Mouse (Mus musculus): ENCODE results near the gene Lypd3. TPM values are rescaled to one million over a fixed set of nuclear protein-coding genes. Genes with fewer than 3 reads are reported as not detected.
A peak's percentile ranks its signal among the peaks of the same experiment; 100 is the strongest.
"Not testable (repeated sequence)": the region's sequence is repeated elsewhere in the genome, so short reads cannot be mapped to it uniquely, and the experiment has no call there.

Lypd3 gene
- polyA plus RNA-seq, 1 experiment, result 0.08 TPM

GRCm38 (mm10) chr7:24614816-24615215, 21.5 kb upstream of the Lypd3 start:
- DNase-seq, result no peak
- 79% methylated on average over 13 of the region's 13 CpGs for WGBS
- Histone ChIP-seq H3K4me1 (ENCODE audit: control insufficient read depth, insufficient read depth, low read length) (peaks cover 4% of the 10 kb centered on the region; the same call in 1 of the 2 replicates), H3K27ac (ENCODE audit: insufficient read depth, low read length) (no peak overlapping the region), H3K27me3 (ENCODE audit: control insufficient read depth, insufficient read depth, low read length) (peaks cover 9% of the 10 kb centered on the region; the same call in 1 of the 2 replicates), H3K4me3 (replicated peaks; ENCODE audit: insufficient read depth, low read depth, low read length) (no peak overlapping the region)
- no peak for TF ChIP-seq CTCF (IDR thresholded peaks at IDR 0.05; ENCODE audit: borderline replicate concordance, insufficient read depth, low read depth, low read length)
- TF ChIP-seq POLR2A (IDR thresholded peaks at IDR 0.05; ENCODE audit: borderline replicate concordance, insufficient read depth, low read length), result no peak

DNA sequence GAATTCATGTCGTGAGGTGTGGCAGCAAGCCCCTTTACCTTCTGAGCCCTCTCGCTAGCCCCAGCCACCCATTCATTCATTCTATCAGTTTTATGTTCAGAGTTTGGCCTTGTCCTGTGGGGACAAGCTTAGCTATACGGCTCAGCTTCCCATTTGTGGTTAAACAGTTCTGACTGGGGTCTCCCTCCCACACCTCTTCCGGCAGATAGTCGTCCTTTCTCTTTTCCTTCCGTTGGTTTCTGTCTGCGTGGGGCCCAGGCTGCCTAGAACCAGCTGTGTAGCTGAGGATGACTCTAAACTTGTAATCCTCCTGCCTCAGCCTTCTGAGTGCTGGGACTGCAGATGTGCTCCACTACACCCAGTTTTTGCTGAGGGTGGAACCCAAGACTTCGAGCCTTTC, 18.6 kb upstream of the Lypd3 start:
- 83% methylated on average over 8 of the region's 8 CpGs for whole genome bisulfite sequencing
- no peaks in the 10 kb centered on the region for H3K4me1 ChIP-seq (ENCODE audit: control insufficient read depth, insufficient read depth, low read length)
- H3K27ac ChIP-seq (ENCODE audit: insufficient read depth, low read length), result no peak overlapping the region
- no peak for DNase-seq
- H3K27me3 ChIP-seq (ENCODE audit: control insufficient read depth, insufficient read depth, low read length), result no peaks in the 10 kb centered on the region
- no peak overlapping the region for H3K4me3 ChIP-seq (replicated peaks; ENCODE audit: insufficient read depth, low read depth, low read length)
- TF ChIP-seq CTCF (IDR thresholded peaks at IDR 0.05; ENCODE audit: borderline replicate concordance, insufficient read depth, low read depth, low read length) (no peak), POLR2A (IDR thresholded peaks at IDR 0.05; ENCODE audit: borderline replicate concordance, insufficient read depth, low read length) (no peak)

GRCm38 (mm10) chr7:24618374-24618773, 18.0 kb upstream of the Lypd3 start:
- not testable (repeated sequence) for H3K4me1 ChIP-seq (ENCODE audit: control insufficient read depth, insufficient read depth, low read length); H3K4me3 ChIP-seq (replicated peaks; ENCODE audit: insufficient read depth, low read depth, low read length); H3K27ac ChIP-seq (ENCODE audit: insufficient read depth, low read length); H3K27me3 ChIP-seq (ENCODE audit: control insufficient read depth, insufficient read depth, low read length); DNase-seq
- 89% methylated on average over 8 of the region's 8 CpGs for WGBS

DNA sequence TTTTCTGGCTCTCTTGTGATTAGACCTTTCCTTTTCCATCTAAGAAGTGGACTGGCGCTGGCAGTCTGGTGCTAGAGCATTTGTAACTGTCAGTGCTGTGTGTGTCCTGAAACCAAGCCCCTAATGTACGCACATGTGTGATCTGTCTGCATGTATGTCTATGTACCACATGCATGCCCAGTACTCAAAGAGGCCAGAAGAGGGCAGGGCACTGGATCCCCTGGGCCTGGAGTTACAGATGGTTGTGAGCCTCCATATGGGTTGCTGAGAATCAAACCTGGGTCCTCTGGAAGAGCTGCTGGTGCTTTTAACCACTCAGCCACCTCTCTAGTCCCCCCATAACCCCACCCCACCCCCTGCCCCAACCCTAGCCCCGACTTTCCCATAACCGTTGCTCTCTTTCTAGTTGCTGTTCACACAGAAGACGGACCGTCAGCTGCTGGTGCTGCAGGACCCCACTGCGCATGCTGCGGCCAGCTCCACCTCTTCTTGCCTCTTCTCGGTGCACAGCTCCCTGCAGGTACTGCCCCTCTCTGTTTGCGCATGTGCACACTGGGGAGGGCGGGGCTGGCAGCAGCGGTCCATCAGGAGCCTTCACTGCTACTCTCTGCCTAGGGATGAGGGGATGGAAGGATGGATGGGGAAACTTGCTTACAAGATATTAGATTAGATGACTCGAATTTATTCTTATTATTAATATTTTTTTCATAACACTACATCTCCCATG, 16.5 kb upstream of the Lypd3 start:
- H3K27me3 ChIP-seq (ENCODE audit: control insufficient read depth, insufficient read depth, low read length), result no peaks in the 10 kb centered on the region
- H3K4me3 ChIP-seq (replicated peaks; ENCODE audit: insufficient read depth, low read depth, low read length), result no peak overlapping the region
- DNase-seq, result no peak
- WGBS, result 53% methylated on average over 13 of the region's 13 CpGs
- no peak overlapping the region for H3K27ac ChIP-seq (ENCODE audit: insufficient read depth, low read length)
- TF ChIP-seq CTCF (IDR thresholded peaks at IDR 0.05; ENCODE audit: borderline replicate concordance, insufficient read depth, low read depth, low read length) (no peak), POLR2A (IDR thresholded peaks at IDR 0.05; ENCODE audit: borderline replicate concordance, insufficient read depth, low read length) (no peak)
- H3K4me1 ChIP-seq (ENCODE audit: control insufficient read depth, insufficient read depth, low read length), result no peaks in the 10 kb centered on the region

DNA sequence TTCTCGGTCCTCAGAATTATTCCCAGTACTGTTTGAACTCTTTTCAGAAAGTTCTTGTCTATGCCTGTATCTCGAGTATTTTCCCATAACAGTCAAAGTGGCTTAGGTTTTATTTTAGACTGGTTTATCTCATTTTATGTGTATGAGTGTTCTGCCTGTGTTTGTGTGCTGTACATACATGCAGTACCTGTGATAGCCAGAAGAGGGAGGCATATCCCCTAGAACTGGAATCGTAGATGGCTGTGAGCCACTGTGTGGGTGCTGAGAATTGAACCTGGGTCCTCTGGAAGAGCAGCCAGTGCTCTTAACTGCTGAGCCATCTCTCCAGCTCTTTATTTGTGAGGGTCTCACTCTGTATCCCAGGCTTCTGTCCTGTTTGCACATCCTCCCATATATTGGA, 15.2 kb upstream of the Lypd3 start:
- no peak for DNase-seq
- Histone ChIP-seq H3K27ac (ENCODE audit: insufficient read depth, low read length) (no peak overlapping the region), H3K4me3 (replicated peaks; ENCODE audit: insufficient read depth, low read depth, low read length) (no peak overlapping the region), H3K4me1 (ENCODE audit: control insufficient read depth, insufficient read depth, low read length) (no peaks in the 10 kb centered on the region), H3K27me3 (ENCODE audit: control insufficient read depth, insufficient read depth, low read length) (no peaks in the 10 kb centered on the region)
- TF ChIP-seq CTCF (IDR thresholded peaks at IDR 0.05; ENCODE audit: borderline replicate concordance, insufficient read depth, low read depth, low read length) (no peak), POLR2A (IDR thresholded peaks at IDR 0.05; ENCODE audit: borderline replicate concordance, insufficient read depth, low read length) (no peak)
- WGBS, result 84% methylated on average over 3 of the region's 3 CpGs

GRCm38 (mm10) chr7:24622967-24623366, 13.4 kb upstream of the Lypd3 start:
- TF ChIP-seq POLR2A (IDR thresholded peaks at IDR 0.05; ENCODE audit: borderline replicate concordance, insufficient read depth, low read length) (no peak), CTCF (IDR thresholded peaks at IDR 0.05; ENCODE audit: borderline replicate concordance, insufficient read depth, low read depth, low read length) (no peak)
- no peaks in the 10 kb centered on the region for H3K4me1 ChIP-seq (ENCODE audit: control insufficient read depth, insufficient read depth, low read length)
- DNase-seq, result no peak
- H3K27ac ChIP-seq (ENCODE audit: insufficient read depth, low read length), result no peak overlapping the region
- H3K4me3 ChIP-seq (replicated peaks; ENCODE audit: insufficient read depth, low read depth, low read length), result no peak overlapping the region
- 83% methylated on average over 6 of the region's 6 CpGs for WGBS
- H3K27me3 ChIP-seq (ENCODE audit: control insufficient read depth, insufficient read depth, low read length), result no peaks in the 10 kb centered on the region

DNA sequence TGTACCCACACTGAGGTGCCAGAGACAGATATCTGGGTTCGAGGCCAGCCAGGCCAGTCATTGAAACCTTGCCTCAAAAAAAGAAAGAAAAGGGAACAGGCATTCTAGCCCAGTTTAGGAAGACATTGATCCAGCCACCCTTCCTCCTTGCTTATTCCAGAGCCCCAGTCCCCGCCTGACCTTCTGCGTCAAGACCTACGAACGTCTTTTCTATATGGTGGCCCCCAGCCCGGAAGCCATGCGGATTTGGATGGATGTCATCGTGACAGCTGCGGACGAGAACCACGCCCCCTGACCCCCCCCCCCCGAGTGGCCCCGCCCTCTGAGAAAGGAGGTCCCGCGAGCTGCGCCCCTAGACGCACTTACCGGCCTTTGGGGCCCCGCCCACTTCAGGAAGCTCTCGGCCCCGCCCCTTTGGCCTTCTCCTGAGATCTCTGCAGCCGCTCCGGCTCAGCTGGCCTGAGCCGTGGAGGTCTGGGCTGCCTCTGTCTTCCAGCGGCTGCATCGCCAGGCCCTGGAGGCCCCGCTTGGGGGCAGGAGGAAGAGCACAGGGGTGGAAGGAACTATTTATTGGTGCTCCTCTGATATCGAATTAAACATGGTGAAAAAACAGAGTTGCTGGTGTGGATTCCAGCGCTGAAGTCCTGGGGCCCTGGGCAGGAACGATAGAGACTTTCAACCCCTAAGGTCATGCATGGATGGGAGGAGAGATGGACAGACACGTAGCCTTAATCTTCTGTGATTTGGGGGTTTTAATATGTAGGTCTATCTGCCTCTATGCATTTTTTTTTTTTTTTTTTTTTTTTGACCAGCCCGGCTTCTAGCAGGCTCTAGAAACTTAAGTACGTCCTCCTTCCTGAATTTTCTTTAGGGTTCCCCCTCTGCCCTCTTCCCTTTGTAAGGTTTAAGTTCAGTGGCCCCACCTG, 7.4 kb upstream of the Lypd3 start:
- Histone ChIP-seq H3K27ac (ENCODE audit: insufficient read depth, low read length) (no peak overlapping the region), H3K27me3 (ENCODE audit: control insufficient read depth, insufficient read depth, low read length) (no peaks in the 10 kb centered on the region), H3K4me3 (replicated peaks; ENCODE audit: insufficient read depth, low read depth, low read length) (peak overlapping the region; percentile 1), H3K4me1 (ENCODE audit: control insufficient read depth, insufficient read depth, low read length) (no peaks in the 10 kb centered on the region)
- peak; percentile 36 to 53 for DNase-seq
- 10% methylated on average over 32 of the region's 33 CpGs for WGBS
- TF ChIP-seq CTCF (IDR thresholded peaks at IDR 0.05; ENCODE audit: borderline replicate concordance, insufficient read depth, low read depth, low read length) (no peak), POLR2A (IDR thresholded peaks at IDR 0.05; ENCODE audit: borderline replicate concordance, insufficient read depth, low read length) (no peak)

DNA sequence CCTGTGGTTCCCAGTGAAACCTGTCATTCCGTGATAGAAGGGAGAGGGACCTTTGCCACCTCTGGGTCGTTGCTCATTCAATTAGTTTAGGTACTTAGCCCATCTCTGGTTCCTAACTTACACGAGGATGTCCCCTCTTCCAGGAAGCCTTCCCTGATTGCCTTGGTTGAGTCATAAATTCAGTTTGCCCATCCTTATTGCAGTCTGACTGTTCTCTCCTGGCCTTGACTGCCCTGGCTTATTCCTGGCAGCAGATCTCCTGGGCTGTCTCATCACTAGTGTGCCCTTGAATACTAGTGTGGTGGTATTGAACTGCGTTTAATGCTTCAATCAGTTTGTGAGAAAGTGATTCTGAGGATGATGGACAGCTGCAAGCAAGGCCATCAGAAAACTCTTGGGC, 6.7 kb upstream of the Lypd3 start:
- Histone ChIP-seq H3K4me3 (replicated peaks; ENCODE audit: insufficient read depth, low read depth, low read length) (no peak overlapping the region), H3K4me1 (ENCODE audit: control insufficient read depth, insufficient read depth, low read length) (no peaks in the 10 kb centered on the region), H3K27ac (ENCODE audit: insufficient read depth, low read length) (no peak overlapping the region), H3K27me3 (ENCODE audit: control insufficient read depth, insufficient read depth, low read length) (no peaks in the 10 kb centered on the region)
- TF ChIP-seq POLR2A (IDR thresholded peaks at IDR 0.05; ENCODE audit: borderline replicate concordance, insufficient read depth, low read length), result no peak
- TF ChIP-seq CTCF (IDR thresholded peaks at IDR 0.05; ENCODE audit: borderline replicate concordance, insufficient read depth, low read depth, low read length), result no peak
- WGBS, result 77% methylated on average over 4 of the region's 4 CpGs
- no peak for DNase-seq

Measured in cerebellum, adult 2 months (tissue).